Mouse (Mus musculus) limb, embryonic 14.5 days (tissue): Measurements from ENCODE around the gene Ccdc170. TPM values are rescaled to one million over a fixed set of nuclear protein-coding genes. Genes with fewer than 3 reads are reported as not detected.
A peak's percentile ranks its signal among the peaks of the same experiment; 100 is the strongest.

Experiments used
- ATAC-seq: fragments of 200-750 bp; cut with Nextera tagmentation; 2 replicates; pipeline ENCODE4 v1.8.0; 2017; ENCODE audit warnings: low read depth, moderate number of reproducible peaks, moderate TSS enrichment; ENCODE audit not compliant: low FRiP score
- DNase-seq: peaks from one replicate; pipeline ENCODE4 v3.0.0-alpha.2; 2015; ENCODE audit warnings: low spot score
- H3K27ac ChIP-seq: fragments of 300-500 bp; sonication (generic); replicated peaks from 2 replicates; pipeline ENCODE4 v1.5.1; 2014; ENCODE audit warnings: low read depth, mild to moderate bottlenecking, low read length, moderate library complexity, mixed read lengths
- H3K27me3 ChIP-seq: fragments of 300-500 bp; sonication (generic); 2 replicates; pipeline ENCODE4 v1.6.1; 2014; ENCODE audit warnings: low read length, mixed read lengths; ENCODE audit not compliant: control insufficient read depth, insufficient read depth
- H3K36me3 ChIP-seq: fragments of 300-500 bp; sonication (generic); 2 replicates; pipeline ENCODE4 v1.6.1; 2014; ENCODE audit warnings: mild to moderate bottlenecking, low read length, moderate library complexity, mixed read lengths; ENCODE audit not compliant: control insufficient read depth, insufficient read depth
- H3K4me1 ChIP-seq: fragments of 300-500 bp; sonication (generic); 2 replicates; pipeline ENCODE4 v1.6.1; 2014; ENCODE audit warnings: antibody characterized with exemption, low read length, mixed read lengths; ENCODE audit not compliant: control insufficient read depth, insufficient read depth
- H3K4me2 ChIP-seq: fragments of 300-500 bp; sonication (generic); replicated peaks from 2 replicates; pipeline ENCODE4 v1.6.1; 2014; ENCODE audit warnings: low read depth, mild to moderate bottlenecking, low read length, moderate library complexity; ENCODE audit not compliant: severe bottlenecking
- H3K4me3 ChIP-seq: fragments of 300-500 bp; sonication (generic); replicated peaks from 2 replicates; pipeline ENCODE4 v1.5.1; 2014; ENCODE audit warnings: low read length
- H3K9ac ChIP-seq: fragments of 300-500 bp; sonication (generic); 2 replicates; pipeline ENCODE4 v1.6.1; 2014; ENCODE audit warnings: mild to moderate bottlenecking, low read depth, low read length, moderate library complexity; ENCODE audit not compliant: severe bottlenecking
- H3K9me3 ChIP-seq: fragments of 300-500 bp; sonication (generic); 2 replicates; pipeline ENCODE4 v1.6.1; 2016; ENCODE audit warnings: low read length; ENCODE audit not compliant: control insufficient read depth
- POLR2A ChIP-seq: fragments of 200-500 bp; IDR thresholded peaks from 2 replicates; pipeline ENCODE4 v1.8.0; 2012; ENCODE audit warnings: inconsistent platforms, mild to moderate bottlenecking, moderate library complexity, borderline replicate concordance; ENCODE audit not compliant: insufficient read depth, insufficient read length; ENCODE audit errors: extremely low read depth
- WGBS: fragments of 180-500 bp; shearing (Covaris S2); extraction: QIAGEN DNeasy Blood & Tissue Kit; methylation state at CpG from one replicate; pipeline ENCODE4 v1.1.7; 2014; 5-methylcytosine and 5-hydroxymethylcytosine counted together
- polyA plus RNA-seq, 2 experiments: library from polyadenylated mRNA; depleted of rRNA in 1 of 2; stranded (reverse) in 1 of 2; unstranded in 1 of 2; fragments of >200 nt; fragmentation: Nextera tagmentation in 1 of 2; extraction: Ambion mirVana in 1 of 2; gene quantifications; 2 replicates each; pipeline versions ENCODE4 v1.2.1 to v1.2.3; 2012 to 2014

Gene Ccdc170
- polyA plus RNA-seq, 2 experiments: 0.11 TPM; not detected in 1

DNA sequence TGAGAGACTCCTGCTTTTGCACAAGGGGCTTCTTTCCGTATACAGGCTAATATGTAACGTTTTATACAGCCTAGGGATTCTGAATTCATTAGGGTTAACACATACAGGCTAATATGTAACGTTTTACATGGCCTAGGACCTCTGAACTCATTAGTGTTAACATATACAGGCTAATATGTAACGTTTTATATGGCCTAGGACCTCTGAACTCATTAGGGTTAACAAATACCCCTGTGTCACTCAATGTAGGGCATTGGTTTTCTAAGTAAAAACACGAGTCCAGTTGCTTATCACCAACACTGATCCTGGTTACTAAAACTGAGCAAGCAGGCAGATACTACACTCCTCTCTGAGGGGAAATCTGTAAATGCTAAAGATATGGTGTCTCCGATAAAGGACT, 49.6 kb downstream of the Ccdc170 start:
- 50% methylated on average over 6 of the region's 6 CpGs for WGBS
- H3K36me3 ChIP-seq: no peaks in the 10 kb centered on the region
- H3K4me2 ChIP-seq: no peak overlapping the region

GRCm38 (mm10) chr10:4532731-4533130, 50.4 kb downstream of the Ccdc170 start:
- H3K4me1 ChIP-seq: no peaks in the 10 kb centered on the region
- H3K27me3 ChIP-seq: no peaks in the 10 kb centered on the region
- no peak overlapping the region for H3K9ac ChIP-seq
- H3K4me2 ChIP-seq: no peak overlapping the region
- DNase-seq: no peak
- WGBS: 70% methylated on average over 6 of the region's 6 CpGs
- no peak for TF ChIP-seq POLR2A
- ATAC-seq: no peak
- no peak overlapping the region for H3K4me3 ChIP-seq
- no peak overlapping the region for H3K27ac ChIP-seq
- no peaks in the 10 kb centered on the region for H3K9me3 ChIP-seq
- no peaks in the 10 kb centered on the region for H3K36me3 ChIP-seq

More for the DNA sequence above, 49.6 kb downstream of the Ccdc170 start:
- Histone ChIP-seq H3K9ac (no peak overlapping the region), H3K27me3 (no peaks in the 10 kb centered on the region), H3K4me1 (no peaks in the 10 kb centered on the region), H3K9me3 (no peaks in the 10 kb centered on the region), H3K4me3 (no peak overlapping the region), H3K27ac (no peak overlapping the region)
- no peak for ATAC-seq
- no peak for DNase-seq
- no peak for TF ChIP-seq POLR2A

DNA sequence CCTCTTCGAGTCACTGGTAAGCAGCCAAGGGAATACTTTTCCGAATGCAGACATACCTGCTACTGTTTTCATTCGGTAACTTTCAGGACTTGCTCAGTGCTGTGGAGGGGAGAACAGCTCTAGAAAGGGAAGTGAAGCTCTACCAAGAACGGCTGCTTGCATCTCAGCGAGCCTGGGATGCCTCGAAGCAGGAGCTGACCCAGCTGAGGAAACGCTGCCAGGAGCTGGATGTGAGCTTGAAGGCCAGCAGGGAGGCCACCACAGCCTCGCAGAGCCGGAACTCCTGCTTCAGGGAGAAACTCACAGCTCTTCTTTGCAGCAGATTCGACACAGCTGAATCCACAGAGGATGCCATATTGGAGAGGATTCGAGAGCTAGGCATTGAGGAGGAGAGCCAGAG, 51.6 kb downstream of the Ccdc170 start:
- no peaks in the 10 kb centered on the region for H3K27me3 ChIP-seq
- no peak overlapping the region for H3K4me3 ChIP-seq
- H3K27ac ChIP-seq: no peak overlapping the region
- TF ChIP-seq POLR2A: no peak
- H3K9me3 ChIP-seq: no peaks in the 10 kb centered on the region
- no peaks in the 10 kb centered on the region for H3K4me1 ChIP-seq
- 84% methylated on average over 11 of the region's 11 CpGs for whole genome bisulfite sequencing
- no peaks in the 10 kb centered on the region for H3K36me3 ChIP-seq
- H3K4me2 ChIP-seq: no peak overlapping the region
- ATAC-seq (no peak), DNase-seq (no peak)
- H3K9ac ChIP-seq: no peak overlapping the region

DNA sequence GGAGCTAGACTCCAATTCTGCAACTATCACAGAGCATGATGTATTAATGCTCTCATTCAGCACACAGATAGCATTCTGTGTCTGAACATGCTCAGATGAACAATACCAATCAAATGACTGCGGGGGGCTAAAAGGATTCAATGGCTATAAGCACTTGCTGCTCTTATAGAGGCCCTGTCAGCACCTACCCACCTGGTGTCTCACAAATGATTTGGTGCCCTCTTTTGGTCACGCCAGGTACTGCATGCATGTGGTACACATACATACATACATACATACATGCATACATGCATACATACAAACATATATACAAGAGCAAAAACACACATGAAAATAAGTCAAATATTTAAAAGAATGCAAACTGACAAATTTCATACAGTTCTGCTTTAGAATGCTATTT, 63.2 kb downstream of the Ccdc170 start:
- Histone ChIP-seq H3K4me3 (no peak overlapping the region), H3K36me3 (no peaks in the 10 kb centered on the region), H3K27me3 (no peaks in the 10 kb centered on the region), H3K4me1 (no peaks in the 10 kb centered on the region), H3K4me2 (no peak overlapping the region), H3K9ac (no peak overlapping the region), H3K27ac (no peak overlapping the region), H3K9me3 (0 out of 2 replicates have a peak, but pooled peaks cover 4% of the 10 kb centered on the region)
- 85% methylated on average over 2 of the region's 2 CpGs for WGBS
- no peak for DNase-seq
- ATAC-seq: no peak
- no peak for TF ChIP-seq POLR2A

DNA sequence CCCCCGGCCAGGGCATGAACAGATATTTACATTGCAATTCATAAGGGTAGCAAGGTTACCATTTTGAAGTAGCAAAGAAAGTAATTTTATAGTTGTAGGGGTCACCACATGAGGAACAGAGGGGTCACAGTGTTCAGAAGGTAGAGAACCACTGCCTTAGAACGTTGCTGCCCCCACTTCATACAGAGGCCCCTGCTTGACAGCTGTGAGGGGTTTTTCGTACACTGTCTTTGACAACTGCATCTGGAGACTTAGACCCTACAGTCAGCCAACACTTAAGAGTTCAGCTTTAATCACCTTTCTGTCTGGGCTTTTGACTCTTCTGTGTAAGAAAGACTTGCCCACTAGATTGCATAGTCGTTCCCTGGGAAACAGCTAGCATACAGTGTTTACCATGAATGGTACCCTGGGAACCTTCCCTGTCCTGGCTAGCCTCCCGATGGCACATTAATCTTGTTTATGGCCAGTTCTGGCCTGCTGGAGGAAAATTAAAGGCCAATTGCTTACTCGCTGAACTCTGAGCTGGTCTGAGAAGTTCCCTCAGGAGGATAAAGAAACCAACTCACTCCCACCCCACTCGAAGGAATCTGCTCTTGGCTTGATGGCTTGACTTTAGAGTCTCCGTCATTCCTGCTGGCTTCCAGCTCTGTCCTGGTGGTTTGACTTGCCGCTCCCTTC, 71.3 kb downstream of the Ccdc170 start:
- no peak for TF ChIP-seq POLR2A
- Histone ChIP-seq H3K27ac (no peak overlapping the region), H3K4me1 (no peaks in the 10 kb centered on the region), H3K27me3 (no peaks in the 10 kb centered on the region), H3K9ac (no peak overlapping the region), H3K4me3 (no peak overlapping the region), H3K4me2 (no peak overlapping the region), H3K36me3 (no peaks in the 10 kb centered on the region), H3K9me3 (no peaks in the 10 kb centered on the region)
- ATAC-seq: 0 out of 2 replicates have a peak, but pooled peaks have one; percentile 44
- 36% methylated on average over 9 of the region's 9 CpGs for WGBS
- peak; percentile 35 for DNase-seq
